Mouse (Mus musculus): ENCODE measurements around the gene Moxd1. TPM values are rescaled to one million over a fixed set of nuclear protein-coding genes. Genes with fewer than 3 reads are reported as not detected.

Moxd1 gene
- polyA plus RNA-seq, 1 experiment, result not detected

GRCm38 (mm10) chr10:24258885-24259284 is 35.6 kb downstream of the Moxd1 start:
- H3K4me3 ChIP-seq (ENCODE audit: insufficient read depth, low read depth, low read length), result no peak overlapping the region
- WGBS, result 84% methylated on average over 3 of the region's 3 CpGs
- no peaks in the 10 kb centered on the region for H3K4me1 ChIP-seq (ENCODE audit: control insufficient read depth, insufficient read depth, low read length)
- TF ChIP-seq CTCF (IDR thresholded peaks at IDR 0.05; ENCODE audit: insufficient read depth, low read depth, low read length), result no peak
- no peak for TF ChIP-seq POLR2A (IDR thresholded peaks at IDR 0.05; ENCODE audit: insufficient read depth, low read depth, low read length)
- H3K27ac ChIP-seq (ENCODE audit: insufficient read depth, low read depth, low read length), result no peak overlapping the region

DNA sequence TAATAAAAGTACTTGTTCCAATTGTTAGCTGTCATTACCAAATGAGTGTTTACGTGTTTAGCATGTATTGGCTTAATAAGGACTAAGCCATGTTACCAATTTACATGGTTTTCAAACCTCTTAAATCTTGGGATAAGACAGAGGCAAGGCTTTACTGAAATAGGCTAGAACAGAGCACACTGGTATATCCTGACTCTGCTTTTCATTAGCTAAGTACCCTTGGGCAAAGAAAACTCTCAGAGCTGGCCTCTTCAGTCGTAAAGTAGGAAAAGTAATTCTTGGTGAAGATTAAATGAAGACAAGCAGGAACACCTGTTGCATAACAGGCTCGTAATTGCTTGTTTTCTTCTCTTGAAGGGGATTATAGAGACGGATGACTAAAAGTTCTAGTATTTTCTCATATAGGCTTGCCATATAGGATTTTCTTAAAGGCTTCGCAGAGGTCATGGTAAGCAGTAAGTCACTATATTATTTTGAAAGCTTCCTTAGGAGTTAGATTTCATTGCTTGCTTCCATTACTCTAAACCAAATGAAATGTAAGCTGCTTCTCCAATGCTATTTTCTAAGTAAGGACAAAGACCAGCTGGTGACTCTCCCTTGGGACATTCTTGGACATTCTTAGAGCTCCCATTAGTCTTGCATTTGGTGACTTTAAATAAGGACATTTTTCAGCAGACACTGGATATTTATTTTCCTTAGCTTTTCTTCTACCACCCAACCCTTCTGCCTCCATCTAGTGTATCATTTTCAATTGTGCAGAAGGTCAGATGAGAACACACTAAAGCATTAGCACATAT is 36.7 kb downstream of the Moxd1 start:
- 84% methylated on average over 5 of the region's 5 CpGs for WGBS
- no peak for TF ChIP-seq POLR2A (IDR thresholded peaks at IDR 0.05; ENCODE audit: insufficient read depth, low read depth, low read length)
- TF ChIP-seq CTCF (IDR thresholded peaks at IDR 0.05; ENCODE audit: insufficient read depth, low read depth, low read length), result no peak
- Histone ChIP-seq H3K4me1 (ENCODE audit: control insufficient read depth, insufficient read depth, low read length) (no peaks in the 10 kb centered on the region), H3K27ac (ENCODE audit: insufficient read depth, low read depth, low read length) (no peak overlapping the region), H3K4me3 (ENCODE audit: insufficient read depth, low read depth, low read length) (no peak overlapping the region)

GRCm38 (mm10) chr10:24267520-24267919 is 44.2 kb downstream of the Moxd1 start:
- Histone ChIP-seq H3K4me3 (ENCODE audit: insufficient read depth, low read depth, low read length) (no peak overlapping the region), H3K4me1 (ENCODE audit: control insufficient read depth, insufficient read depth, low read length) (no peaks in the 10 kb centered on the region), H3K27ac (ENCODE audit: insufficient read depth, low read depth, low read length) (no peak overlapping the region)
- TF ChIP-seq CTCF (IDR thresholded peaks at IDR 0.05; ENCODE audit: insufficient read depth, low read depth, low read length), result no peak
- no peak for TF ChIP-seq POLR2A (IDR thresholded peaks at IDR 0.05; ENCODE audit: insufficient read depth, low read depth, low read length)
- 83% methylated on average over 2 of the region's 2 CpGs for WGBS

- H3K27ac ChIP-seq (ENCODE audit: insufficient read depth, low read depth, low read length), result no peak overlapping the region
- H3K4me1 ChIP-seq (ENCODE audit: control insufficient read depth, insufficient read depth, low read length), result no peaks in the 10 kb centered on the region
- TF ChIP-seq POLR2A (IDR thresholded peaks at IDR 0.05; ENCODE audit: insufficient read depth, low read depth, low read length) (no peak), CTCF (IDR thresholded peaks at IDR 0.05; ENCODE audit: insufficient read depth, low read depth, low read length) (no peak)
- no peak overlapping the region for H3K4me3 ChIP-seq (ENCODE audit: insufficient read depth, low read depth, low read length)
- WGBS, result 68% methylated on average over 6 of the region's 6 CpGs
Measured at GRCm38 (mm10) chr10:24271077-24271637, 47.8 kb downstream of the Moxd1 start.

- Histone ChIP-seq H3K27ac (ENCODE audit: insufficient read depth, low read depth, low read length) (no peak overlapping the region), H3K4me3 (ENCODE audit: insufficient read depth, low read depth, low read length) (no peak overlapping the region), H3K4me1 (ENCODE audit: control insufficient read depth, insufficient read depth, low read length) (no peaks in the 10 kb centered on the region)
- TF ChIP-seq CTCF (IDR thresholded peaks at IDR 0.05; ENCODE audit: insufficient read depth, low read depth, low read length) (no peak), POLR2A (IDR thresholded peaks at IDR 0.05; ENCODE audit: insufficient read depth, low read depth, low read length) (no peak)
- WGBS, result 63% methylated on average over 7 of the region's 7 CpGs
Measured at GRCm38 (mm10) chr10:24276211-24276610, 52.9 kb downstream of the Moxd1 start.

GRCm38 (mm10) chr10:24282650-24283049 is 59.3 kb downstream of the Moxd1 start:
- no peaks in the 10 kb centered on the region for H3K4me1 ChIP-seq (ENCODE audit: control insufficient read depth, insufficient read depth, low read length)
- no peak overlapping the region for H3K27ac ChIP-seq (ENCODE audit: insufficient read depth, low read depth, low read length)
- 56% methylated on average over 5 of the region's 5 CpGs for WGBS
- TF ChIP-seq POLR2A (IDR thresholded peaks at IDR 0.05; ENCODE audit: insufficient read depth, low read depth, low read length) (no peak), CTCF (IDR thresholded peaks at IDR 0.05; ENCODE audit: insufficient read depth, low read depth, low read length) (no peak)
- no peak overlapping the region for H3K4me3 ChIP-seq (ENCODE audit: insufficient read depth, low read depth, low read length)

GRCm38 (mm10) chr10:24291611-24292010 is 68.3 kb downstream of the Moxd1 start:
- Histone ChIP-seq H3K27ac (ENCODE audit: insufficient read depth, low read depth, low read length) (no peak overlapping the region), H3K4me3 (ENCODE audit: insufficient read depth, low read depth, low read length) (no peak overlapping the region), H3K4me1 (ENCODE audit: control insufficient read depth, insufficient read depth, low read length) (no peaks in the 10 kb centered on the region)
- TF ChIP-seq POLR2A (IDR thresholded peaks at IDR 0.05; ENCODE audit: insufficient read depth, low read depth, low read length) (no peak), CTCF (IDR thresholded peaks at IDR 0.05; ENCODE audit: insufficient read depth, low read depth, low read length) (no peak)
- 82% methylated on average over 8 of the region's 8 CpGs for WGBS

DNA sequence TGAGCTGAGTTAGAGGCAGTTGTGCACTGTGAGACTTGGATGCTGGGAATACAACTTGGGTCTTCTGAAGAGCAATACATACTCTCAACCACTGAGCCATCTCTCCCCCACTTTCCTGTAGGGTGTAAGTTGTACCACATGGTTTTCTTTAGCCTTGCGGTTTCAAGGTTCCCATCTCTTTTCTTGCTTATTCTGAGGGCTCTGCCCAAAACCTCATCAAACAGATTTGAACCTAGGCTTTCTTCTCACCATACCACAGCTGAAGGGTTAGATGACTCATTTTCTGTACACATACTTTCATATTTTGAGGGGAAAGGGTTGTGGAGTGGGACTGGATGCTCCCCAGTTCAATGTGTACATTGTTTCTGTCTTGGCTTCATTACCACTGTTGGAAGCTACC is 69.4 kb downstream of the Moxd1 start:
- Histone ChIP-seq H3K4me3 (ENCODE audit: insufficient read depth, low read depth, low read length) (no peak overlapping the region), H3K27ac (ENCODE audit: insufficient read depth, low read depth, low read length) (no peak overlapping the region), H3K4me1 (ENCODE audit: control insufficient read depth, insufficient read depth, low read length) (no peaks in the 10 kb centered on the region)
- 95% methylated on average over 1 of the region's 1 CpGs for WGBS
- no peak for TF ChIP-seq POLR2A (IDR thresholded peaks at IDR 0.05; ENCODE audit: insufficient read depth, low read depth, low read length)
- no peak for TF ChIP-seq CTCF (IDR thresholded peaks at IDR 0.05; ENCODE audit: insufficient read depth, low read depth, low read length)

- no peak overlapping the region for H3K27ac ChIP-seq (ENCODE audit: insufficient read depth, low read depth, low read length)
- TF ChIP-seq CTCF (IDR thresholded peaks at IDR 0.05; ENCODE audit: insufficient read depth, low read depth, low read length) (no peak), POLR2A (IDR thresholded peaks at IDR 0.05; ENCODE audit: insufficient read depth, low read depth, low read length) (no peak)
- 58% methylated on average over 4 of the region's 4 CpGs for WGBS
- no peaks in the 10 kb centered on the region for H3K4me1 ChIP-seq (ENCODE audit: control insufficient read depth, insufficient read depth, low read length)
- no peak overlapping the region for H3K4me3 ChIP-seq (ENCODE audit: insufficient read depth, low read depth, low read length)
Measured at GRCm38 (mm10) chr10:24296608-24297007, 73.3 kb downstream of the Moxd1 start.
